Mouse (Mus musculus): ENCODE results near the gene Itga11. TPM values are rescaled to one million over a fixed set of nuclear protein-coding genes. Genes with fewer than 3 reads are reported as not detected.
"Not testable (repeated sequence)": the region's sequence is repeated elsewhere in the genome, so short reads cannot be mapped to it uniquely, and the experiment has no call there.

Gene Itga11
- polyA plus RNA-seq, 1 experiment = 2.7 TPM

- H3K27me3 ChIP-seq (replicated peaks) = peaks cover 33% of the 10 kb centered on the region
- H3K36me3 ChIP-seq (replicated peaks; ENCODE audit: low read length) = no peaks in the 10 kb centered on the region
- H3K4me3 ChIP-seq (replicated peaks) = no peak overlapping the region
- H3K9me3 ChIP-seq = no peaks in the 10 kb centered on the region
- no peak for TF ChIP-seq GATA1 (IDR thresholded peaks at IDR 0.05; ENCODE audit: borderline replicate concordance, low read length)
- no peak for TF ChIP-seq FLI1 (IDR thresholded peaks at IDR 0.05; ENCODE audit: low read length)
- H3K4me1 ChIP-seq = peaks cover 9% of the 10 kb centered on the region
These were observed 26.9 kb upstream of the Itga11 start for GRCm38 (mm10) chr9:62650764-62651163.

GRCm38 (mm10) chr9:62654336-62654735 is 23.3 kb upstream of the Itga11 start:
- no peaks in the 10 kb centered on the region for H3K9me3 ChIP-seq
- H3K4me1 ChIP-seq = peaks cover 8% of the 10 kb centered on the region
- H3K27me3 ChIP-seq (replicated peaks) = peaks cover 37% of the 10 kb centered on the region
- no peaks in the 10 kb centered on the region for H3K36me3 ChIP-seq (replicated peaks; ENCODE audit: low read length)
- TF ChIP-seq GATA1 (IDR thresholded peaks at IDR 0.05; ENCODE audit: borderline replicate concordance, low read length) (no peak), FLI1 (IDR thresholded peaks at IDR 0.05; ENCODE audit: low read length) (no peak)
- H3K4me3 ChIP-seq (replicated peaks) = no peak overlapping the region

GRCm38 (mm10) chr9:62658016-62658415 is 19.6 kb upstream of the Itga11 start:
- H3K9me3 ChIP-seq = peaks cover 7% of the 10 kb centered on the region
- TF ChIP-seq FLI1 (IDR thresholded peaks at IDR 0.05; ENCODE audit: low read length) = no peak
- TF ChIP-seq GATA1 (IDR thresholded peaks at IDR 0.05; ENCODE audit: borderline replicate concordance, low read length) = no peak
- H3K27me3 ChIP-seq (replicated peaks) = peaks cover 28% of the 10 kb centered on the region
- peak overlapping the region; percentile 53 for H3K4me3 ChIP-seq (replicated peaks)
- H3K4me1 ChIP-seq = peaks cover 16% of the 10 kb centered on the region
- peaks cover 20% of the 10 kb centered on the region for H3K36me3 ChIP-seq (replicated peaks; ENCODE audit: low read length)

GRCm38 (mm10) chr9:62659026-62659425 is 18.6 kb upstream of the Itga11 start:
- Histone ChIP-seq H3K27me3 (replicated peaks) (peaks cover 22% of the 10 kb centered on the region), H3K4me3 (replicated peaks) (no peak overlapping the region), H3K4me1 (peaks cover 16% of the 10 kb centered on the region), H3K9me3 (peaks cover 8% of the 10 kb centered on the region), H3K36me3 (replicated peaks; ENCODE audit: low read length) (peaks cover 22% of the 10 kb centered on the region)
- TF ChIP-seq FLI1 (IDR thresholded peaks at IDR 0.05; ENCODE audit: low read length) = no peak
- no peak for TF ChIP-seq GATA1 (IDR thresholded peaks at IDR 0.05; ENCODE audit: borderline replicate concordance, low read length)

- Histone ChIP-seq H3K36me3 (replicated peaks; ENCODE audit: low read length) (peaks cover 27% of the 10 kb centered on the region), H3K27me3 (replicated peaks) (peaks cover 14% of the 10 kb centered on the region), H3K4me1 (peaks cover 25% of the 10 kb centered on the region)
- H3K9me3 ChIP-seq; H3K4me3 ChIP-seq (replicated peaks): not testable (repeated sequence)
These were observed 16.7 kb upstream of the Itga11 start for GRCm38 (mm10) chr9:62660971-62661370.

- Histone ChIP-seq H3K9me3 (peaks cover 10% of the 10 kb centered on the region), H3K4me3 (replicated peaks) (no peak overlapping the region), H3K27me3 (replicated peaks) (peaks cover 5% of the 10 kb centered on the region), H3K4me1 (peaks cover 35% of the 10 kb centered on the region), H3K36me3 (replicated peaks; ENCODE audit: low read length) (peaks cover 27% of the 10 kb centered on the region)
- TF ChIP-seq GATA1 (IDR thresholded peaks at IDR 0.05; ENCODE audit: borderline replicate concordance, low read length) (no peak), FLI1 (IDR thresholded peaks at IDR 0.05; ENCODE audit: low read length) (no peak)
These were observed 14.2 kb upstream of the Itga11 start for GRCm38 (mm10) chr9:62663443-62663842.

- H3K9me3 ChIP-seq = peaks cover 10% of the 10 kb centered on the region
- H3K4me3 ChIP-seq (replicated peaks) = no peak overlapping the region
- H3K4me1 ChIP-seq = peaks cover 37% of the 10 kb centered on the region
- TF ChIP-seq FLI1 (IDR thresholded peaks at IDR 0.05; ENCODE audit: low read length) (no peak), GATA1 (IDR thresholded peaks at IDR 0.05; ENCODE audit: borderline replicate concordance, low read length) (no peak)
- H3K36me3 ChIP-seq (replicated peaks; ENCODE audit: low read length) = peaks cover 27% of the 10 kb centered on the region
- H3K27me3 ChIP-seq (replicated peaks) = peaks cover 5% of the 10 kb centered on the region
These were observed 13.4 kb upstream of the Itga11 start for GRCm38 (mm10) chr9:62664115-62664725.

GRCm38 (mm10) chr9:62665892-62666291 is 11.7 kb upstream of the Itga11 start:
- no peak for TF ChIP-seq GATA1 (IDR thresholded peaks at IDR 0.05; ENCODE audit: borderline replicate concordance, low read length)
- no peak for TF ChIP-seq FLI1 (IDR thresholded peaks at IDR 0.05; ENCODE audit: low read length)
- Histone ChIP-seq H3K4me1 (peaks cover 41% of the 10 kb centered on the region), H3K4me3 (replicated peaks) (peak overlapping the region; percentile 74), H3K9me3 (peaks cover 7% of the 10 kb centered on the region; the same call in 1 of the 2 replicates), H3K27me3 (replicated peaks) (peaks cover 5% of the 10 kb centered on the region), H3K36me3 (replicated peaks; ENCODE audit: low read length) (peaks cover 20% of the 10 kb centered on the region)

- H3K36me3 ChIP-seq (replicated peaks; ENCODE audit: low read length) = peaks cover 7% of the 10 kb centered on the region
- H3K4me3 ChIP-seq (replicated peaks) = peak overlapping the region; percentile 31
- TF ChIP-seq FLI1 (IDR thresholded peaks at IDR 0.05; ENCODE audit: low read length) (no peak), GATA1 (IDR thresholded peaks at IDR 0.05; ENCODE audit: borderline replicate concordance, low read length) (no peak)
- H3K4me1 ChIP-seq = peaks cover 40% of the 10 kb centered on the region
- H3K27me3 ChIP-seq (replicated peaks) = peaks cover 11% of the 10 kb centered on the region
- 0 out of 2 replicates have a peak, but pooled peaks cover 3% of the 10 kb centered on the region for H3K9me3 ChIP-seq
These were observed 9.1 kb upstream of the Itga11 start for GRCm38 (mm10) chr9:62668503-62668902.

- Histone ChIP-seq H3K9me3 (no peaks in the 10 kb centered on the region), H3K4me1 (peaks cover 38% of the 10 kb centered on the region), H3K4me3 (replicated peaks) (no peak overlapping the region), H3K36me3 (replicated peaks; ENCODE audit: low read length) (no peaks in the 10 kb centered on the region), H3K27me3 (replicated peaks) (peaks cover 41% of the 10 kb centered on the region)
- TF ChIP-seq FLI1 (IDR thresholded peaks at IDR 0.05; ENCODE audit: low read length) (no peak), GATA1 (IDR thresholded peaks at IDR 0.05; ENCODE audit: borderline replicate concordance, low read length) (no peak)
These were observed 4.4 kb upstream of the Itga11 start for GRCm38 (mm10) chr9:62673241-62673640.

Measured in megakaryocyte, embryonic 14.5 days (primary cell).